Mouse (Mus musculus): ENCODE data around the gene Trappc11.

- no peak for TF ChIP-seq CTCF (IDR thresholded peaks at IDR 0.05; ENCODE audit: borderline replicate concordance, control insufficient read depth, extremely low read depth, insufficient read depth, low read length, poor library complexity)
- no peak for TF ChIP-seq POLR2A (IDR thresholded peaks at IDR 0.05; ENCODE audit: control insufficient read depth, extremely low read depth, insufficient read depth, low read length, poor library complexity)
Measured at GRCm38 (mm10) chr8:47502546-47502945, 30.7 kb downstream of the Trappc11 start.

Measured in thymus, adult 2 months (tissue).